Mouse (Mus musculus) lung, embryonic 14.5 days (tissue): Measurements from ENCODE around the gene Cplx1. TPM values are rescaled to one million over a fixed set of nuclear protein-coding genes. Genes with fewer than 3 reads are reported as not detected.

ENCODE experiments used
- ATAC-seq: fragments of 200-750 bp; cut with Nextera tagmentation; 2 replicates; pipeline ENCODE4 v1.8.0; 2017; ENCODE audit warnings: mild to moderate bottlenecking, moderate TSS enrichment, moderate library complexity; ENCODE audit not compliant: insufficient read depth
- DNase-seq: peaks from one replicate; pipeline ENCODE4 v3.0.0-alpha.2; 2015
- H3K27ac ChIP-seq: fragments of 300-500 bp; sonication (generic); 2 replicates; pipeline ENCODE4 v1.5.1; 2014; ENCODE audit warnings: low read depth, mild to moderate bottlenecking, moderate library complexity
- H3K27me3 ChIP-seq: fragments of 300-500 bp; sonication (generic); 2 replicates; pipeline ENCODE4 v1.6.1; 2014; ENCODE audit warnings: low read length, control low read depth; ENCODE audit not compliant: insufficient read depth
- H3K36me3 ChIP-seq: fragments of 300-500 bp; sonication (generic); 2 replicates; pipeline ENCODE4 v1.6.1; 2014; ENCODE audit warnings: control low read depth; ENCODE audit not compliant: insufficient read depth
- H3K4me1 ChIP-seq: fragments of 300-500 bp; sonication (generic); 2 replicates; pipeline ENCODE4 v1.6.1; 2014; ENCODE audit warnings: antibody characterized with exemption, control low read depth; ENCODE audit not compliant: insufficient read depth
- H3K4me2 ChIP-seq: fragments of 300-500 bp; sonication (generic); 2 replicates; pipeline ENCODE4 v1.6.1; 2014; ENCODE audit warnings: mild to moderate bottlenecking
- H3K4me3 ChIP-seq: fragments of 300-500 bp; sonication (generic); 2 replicates; pipeline ENCODE4 v1.5.1; 2014; ENCODE audit warnings: low read depth, low read length
- H3K9ac ChIP-seq: fragments of 300-500 bp; sonication (generic); 2 replicates; pipeline ENCODE4 v1.6.1; 2014
- H3K9me3 ChIP-seq: fragments of 300-500 bp; sonication (generic); 2 replicates; pipeline ENCODE4 v1.6.1; 2016; ENCODE audit warnings: low read depth, low read length, control low read depth
- CTCF ChIP-seq: IDR thresholded peaks from 2 replicates; pipeline ENCODE4 v1.5.1; 2016; ENCODE audit warnings: antibody characterized with exemption, low read depth
- WGBS: fragments of 180-500 bp; shearing (Covaris S2); extraction: QIAGEN DNeasy Blood & Tissue Kit; methylation state at CpG from one replicate; pipeline ENCODE4 v1.1.7; 2014; 5-methylcytosine and 5-hydroxymethylcytosine counted together
- polyA plus RNA-seq: library from polyadenylated mRNA; unstranded; fragments of >200 nt; fragmentation: Nextera tagmentation; extraction: Ambion mirVana; gene quantifications from 2 replicates; pipeline ENCODE4 v1.2.1, GENCODE M21; 2014

The Cplx1 gene
- polyA plus RNA-seq, 1 experiment from 2014 or later: 0.24 TPM

- no peak overlapping the region for H3K27ac ChIP-seq
- no peaks in the 10 kb centered on the region for H3K4me1 ChIP-seq
- H3K4me2 ChIP-seq: no peak overlapping the region
- DNase-seq: no peak
- H3K27me3 ChIP-seq: no peaks in the 10 kb centered on the region
- no peaks in the 10 kb centered on the region for H3K9me3 ChIP-seq
- WGBS: 85% methylated on average over 6 of the region's 6 CpGs
- no peak for TF ChIP-seq CTCF
- H3K4me3 ChIP-seq: no peak overlapping the region
- ATAC-seq: no peak
- peaks cover 55% of the 10 kb centered on the region for H3K36me3 ChIP-seq
- no peak overlapping the region for H3K9ac ChIP-seq
Measured at GRCm38 (mm10) chr5:108483006-108483405, 66.8 kb downstream of the Cplx1 start.

DNA sequence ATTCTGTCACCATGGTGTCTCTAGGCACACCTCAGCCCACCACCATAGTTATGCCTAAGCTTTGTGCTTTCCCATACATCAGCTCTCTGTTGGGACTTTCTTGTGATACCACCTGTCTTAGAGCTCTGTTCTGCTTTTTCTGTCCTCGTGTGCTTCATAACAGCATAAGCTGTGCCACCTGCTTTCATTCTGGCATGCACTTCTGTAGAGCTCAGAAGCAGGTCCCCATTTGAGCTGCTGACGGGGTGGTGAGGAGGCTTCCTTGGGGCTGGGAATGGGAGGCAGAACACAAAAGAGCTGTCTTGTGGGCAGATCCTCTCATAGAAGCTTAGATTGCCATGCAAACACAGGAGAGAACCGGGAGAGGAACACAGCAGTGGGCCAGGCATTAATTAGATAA is 73.8 kb downstream of the Cplx1 start:
- H3K9ac ChIP-seq: no peak overlapping the region
- no peak overlapping the region for H3K4me3 ChIP-seq
- DNase-seq (no peak), ATAC-seq (no peak)
- whole genome bisulfite sequencing: 84% methylated on average over 3 of the region's 3 CpGs
- no peaks in the 10 kb centered on the region for H3K4me1 ChIP-seq
- H3K4me2 ChIP-seq: no peak overlapping the region
- H3K27me3 ChIP-seq: no peaks in the 10 kb centered on the region
- H3K27ac ChIP-seq: no peak overlapping the region
- no peaks in the 10 kb centered on the region for H3K9me3 ChIP-seq
- TF ChIP-seq CTCF: no peak
- H3K36me3 ChIP-seq: peaks cover 81% of the 10 kb centered on the region

- 56% methylated on average over 4 of the region's 4 CpGs for WGBS
- no peak for TF ChIP-seq CTCF
- no peak overlapping the region for H3K4me3 ChIP-seq
- H3K4me1 ChIP-seq: no peaks in the 10 kb centered on the region
- H3K27ac ChIP-seq: no peak overlapping the region
- H3K4me2 ChIP-seq: no peak overlapping the region
- ATAC-seq (no peak), DNase-seq (no peak)
- no peaks in the 10 kb centered on the region for H3K9me3 ChIP-seq
- H3K9ac ChIP-seq: no peak overlapping the region
- no peaks in the 10 kb centered on the region for H3K27me3 ChIP-seq
- H3K36me3 ChIP-seq: peaks cover 71% of the 10 kb centered on the region
Measured at GRCm38 (mm10) chr5:108473737-108474136, 76.1 kb downstream of the Cplx1 start.

- Histone ChIP-seq H3K9ac (no peak overlapping the region), H3K4me1 (no peaks in the 10 kb centered on the region), H3K27ac (no peak overlapping the region), H3K36me3 (peaks cover 37% of the 10 kb centered on the region), H3K9me3 (no peaks in the 10 kb centered on the region), H3K27me3 (no peaks in the 10 kb centered on the region), H3K4me3 (no peak overlapping the region), H3K4me2 (no peak overlapping the region)
- no peak for DNase-seq
- WGBS: 73% methylated on average over 7 of the region's 7 CpGs
- no peak for TF ChIP-seq CTCF
- ATAC-seq: no peak
Measured at GRCm38 (mm10) chr5:108469617-108470016, 80.2 kb downstream of the Cplx1 start.

Other genes starting within 250 kb of the Cplx1 start
- 3.4 and 3.5 TPM in 2 replicates for gene Pigg, start 237.4 kb downstream of the Cplx1 start, polyA plus RNA-seq
- not detected in 2 replicates for gene Gm42517, start 182.1 kb downstream of the Cplx1 start, polyA plus RNA-seq
- 0.12 and 0.26 TPM in 2 replicates for gene Pde6b, start 161.6 kb downstream of the Cplx1 start, polyA plus RNA-seq
- gene Atp5k, start 115.6 kb downstream of the Cplx1 start, polyA plus RNA-seq: 400 and 416 TPM in 2 replicates
- 0.16 TPM in 1 of 2 replicates, not detected in the other for gene Mfsd7a, start 101.1 kb downstream of the Cplx1 start, polyA plus RNA-seq
- gene Pcgf3, start 88.8 kb downstream of the Cplx1 start, polyA plus RNA-seq: 19.5 and 26.5 TPM in 2 replicates
- gene Gak, start 79.7 kb upstream of the Cplx1 start, polyA plus RNA-seq: 48.7 and 52.1 TPM in 2 replicates
- 26.4 and 29.0 TPM in 2 replicates for gene Tmem175, start 79.7 kb upstream of the Cplx1 start, polyA plus RNA-seq
- 11.8 and 12.3 TPM in 2 replicates for gene Idua, start 110.3 kb upstream of the Cplx1 start, polyA plus RNA-seq
- gene Dgkq, start 119.6 kb upstream of the Cplx1 start, polyA plus RNA-seq: 8.7 and 12.1 TPM in 2 replicates
- gene Slc26a1, start 125.5 kb upstream of the Cplx1 start, polyA plus RNA-seq: 0.60 and 0.70 TPM in 2 replicates
- gene Fgfrl1, start 142.4 kb upstream of the Cplx1 start, polyA plus RNA-seq: 40.1 and 47.5 TPM in 2 replicates
- gene Rnf212, start 225.0 kb upstream of the Cplx1 start, polyA plus RNA-seq: not detected in 2 replicates
- not detected in 2 replicates for gene Tmed11, start 245.3 kb upstream of the Cplx1 start, polyA plus RNA-seq